Mouse (Mus musculus) MEL (cell line): ENCODE results near the gene Mmp11. TPM values are rescaled to one million over a fixed set of nuclear protein-coding genes. Genes with fewer than 3 reads are reported as not detected.
A peak's percentile ranks its signal among the peaks of the same experiment; 100 is the strongest.

ENCODE experiments used
- DNase-seq: peaks from one replicate; pipeline ENCODE4 v3.0.0; 2011; ENCODE audit warnings: low read depth, low spot score
- H3K27ac ChIP-seq: 2 replicates; pipeline ENCODE4 v1.5.1; 2012; ENCODE audit warnings: low read depth, mild to moderate bottlenecking, control low read depth, low read length, moderate library complexity; ENCODE audit not compliant: control insufficient read depth
- H3K27me3 ChIP-seq, 2 experiments: fragments of 150-350 bp in 1 of 2; sonication (generic) in 1 of 2; 2 replicates each; pipeline ENCODE4 v1.6.1; 2012; ENCODE audit warnings: low read length in 2 of 2, mild to moderate bottlenecking in 2 of 2, improper control_type of control experiment in 1 of 2, moderate library complexity in 1 of 2; ENCODE audit not compliant: insufficient read depth in 2 of 2, control insufficient read depth in 1 of 2
- H3K36me3 ChIP-seq, 2 experiments: 2 replicates each; pipeline ENCODE4 v1.6.1; 2012 to 2014; ENCODE audit warnings: low read length in 2 of 2, improper control_type of control experiment in 1 of 2, inconsistent platforms in 1 of 2, mild to moderate bottlenecking in 1 of 2; ENCODE audit not compliant: insufficient read depth in 2 of 2, control insufficient read depth in 1 of 2
- H3K4me1 ChIP-seq, 2 experiments: fragments of 150-350 bp in 1 of 2; sonication (generic) in 1 of 2; 2 replicates each; pipeline ENCODE4 v1.6.1; 2012; ENCODE audit warnings: low read length in 2 of 2, improper control_type of control experiment in 1 of 2, mild to moderate bottlenecking in 1 of 2; ENCODE audit not compliant: insufficient read depth in 2 of 2, control insufficient read depth in 1 of 2
- H3K4me3 ChIP-seq, 2 experiments: fragments of 150-350 bp in 1 of 2; sonication (generic) in 1 of 2; 2 replicates each; pipeline ENCODE4 v1.5.1; 2012; ENCODE audit warnings: low read depth in 2 of 2, low read length in 2 of 2, mild to moderate bottlenecking in 2 of 2, moderate library complexity in 2 of 2, control low read depth in 1 of 2, improper control_type of control experiment in 1 of 2; ENCODE audit not compliant: control insufficient read depth in 1 of 2, insufficient read depth in 1 of 2
- H3K79me2 ChIP-seq: 2 replicates; pipeline ENCODE4 v1.6.1; 2012; ENCODE audit warnings: mild to moderate bottlenecking, low read length, moderate library complexity; ENCODE audit not compliant: control insufficient read depth, poor library complexity, insufficient read depth
- H3K9ac ChIP-seq: 2 replicates; pipeline ENCODE4 v1.6.1; 2012; ENCODE audit warnings: low read depth, mild to moderate bottlenecking, control low read depth, low read length, moderate library complexity; ENCODE audit not compliant: control insufficient read depth, poor library complexity, severe bottlenecking
- H3K9me3 ChIP-seq: fragments of 150-350 bp; sonication (generic); replicated peaks from 2 replicates; pipeline ENCODE4 v1.6.1; 2012; ENCODE audit warnings: mild to moderate bottlenecking, low read length, improper control_type of control experiment, moderate library complexity; ENCODE audit not compliant: insufficient read depth
- BHLHE40 ChIP-seq: IDR thresholded peaks from 2 replicates; pipeline ENCODE4 v1.6.1; 2012; ENCODE audit warnings: low read depth, mild to moderate bottlenecking, inconsistent platforms, low read length, improper control_type of control experiment, borderline replicate concordance
- CHD1 ChIP-seq: IDR thresholded peaks from 2 replicates; pipeline ENCODE4 v1.6.1; 2012; ENCODE audit warnings: low read depth, mild to moderate bottlenecking, inconsistent platforms, low read length, improper control_type of control experiment
- CHD2 ChIP-seq: IDR thresholded peaks from 2 replicates; pipeline ENCODE4 v1.6.1; 2011; ENCODE audit warnings: low read length, improper control_type of control experiment
- CTCF ChIP-seq, 3 experiments: IDR thresholded peaks in 2 of 3; conservative IDR thresholded peaks in 1 of 3; 2 replicates each; pipeline ENCODE4 v1.5.1; 2011 to 2012; ENCODE audit warnings: low read length in 3 of 3, low read depth in 2 of 3, mild to moderate bottlenecking in 2 of 3, improper control_type of control experiment in 1 of 3, inconsistent platforms in 1 of 3, mixed read lengths in 1 of 3, moderate library complexity in 1 of 3; ENCODE audit not compliant: control insufficient read depth in 1 of 3, insufficient read depth in 1 of 3, poor library complexity in 1 of 3, severe bottlenecking in 1 of 3
- E2F4 ChIP-seq: IDR thresholded peaks from 2 replicates; pipeline ENCODE4 v1.6.1; 2011; ENCODE audit warnings: low read depth, low read length, improper control_type of control experiment, borderline replicate concordance
- EP300 ChIP-seq, 2 experiments: IDR thresholded peaks; 2 replicates each; pipeline ENCODE4 v1.6.1; 2011; ENCODE audit warnings: improper control_type of control experiment in 2 of 2, low read length in 2 of 2, low read depth in 1 of 2, mild to moderate bottlenecking in 1 of 2
- ETS1 ChIP-seq: IDR thresholded peaks from 2 replicates; pipeline ENCODE4 v1.6.1; 2012; ENCODE audit warnings: low read depth, mild to moderate bottlenecking, inconsistent platforms, low read length, improper control_type of control experiment, moderate library complexity
- GABPA ChIP-seq: IDR thresholded peaks from 2 replicates; pipeline ENCODE4 v1.6.1; 2012; ENCODE audit warnings: low read depth, mild to moderate bottlenecking, inconsistent platforms, low read length, improper control_type of control experiment, moderate library complexity
- GATA1 ChIP-seq: IDR thresholded peaks from 2 replicates; pipeline ENCODE4 v1.6.1; 2011; ENCODE audit warnings: low read depth, low read length, improper control_type of control experiment
- HCFC1 ChIP-seq: IDR thresholded peaks from 2 replicates; pipeline ENCODE4 v1.6.1; 2012; ENCODE audit warnings: low read depth, mild to moderate bottlenecking, inconsistent platforms, low read length, improper control_type of control experiment, moderate library complexity
- JUND ChIP-seq: IDR thresholded peaks from 2 replicates; pipeline ENCODE4 v1.6.1; 2011; ENCODE audit warnings: low read depth, mild to moderate bottlenecking, improper control_type of control experiment, low read length
- KAT2A ChIP-seq: conservative IDR thresholded peaks from 2 replicates; pipeline ENCODE4 v1.6.1; 2012; ENCODE audit warnings: low read depth, low read length, improper control_type of control experiment, inconsistent platforms
- MAFK ChIP-seq: IDR thresholded peaks from 2 replicates; pipeline ENCODE4 v1.6.1; 2011; ENCODE audit warnings: low read depth, mild to moderate bottlenecking, low read length, improper control_type of control experiment, borderline replicate concordance
- MAX ChIP-seq: IDR thresholded peaks from 2 replicates; pipeline ENCODE4 v1.6.1; 2011; ENCODE audit warnings: low read length, improper control_type of control experiment
- MAZ ChIP-seq: IDR thresholded peaks from 2 replicates; pipeline ENCODE4 v1.6.1; 2012; ENCODE audit warnings: low read depth, mild to moderate bottlenecking, inconsistent platforms, low read length, improper control_type of control experiment
- MEF2A ChIP-seq: IDR thresholded peaks from 2 replicates; pipeline ENCODE4 v1.6.1; 2014; ENCODE audit warnings: low read depth, mild to moderate bottlenecking, inconsistent platforms, low read length, improper control_type of control experiment; ENCODE audit not compliant: poor library complexity, insufficient replicate concordance, severe bottlenecking; ENCODE audit errors: extremely low read depth
- MYB ChIP-seq: IDR thresholded peaks from 2 replicates; pipeline ENCODE4 v1.6.1; 2011; ENCODE audit warnings: mild to moderate bottlenecking, low read depth, low read length, improper control_type of control experiment
- NELFE ChIP-seq: IDR thresholded peaks from 2 replicates; pipeline ENCODE4 v1.6.1; 2011; ENCODE audit warnings: low read depth, low read length, improper control_type of control experiment
- POLR2A ChIP-seq, 2 experiments: IDR thresholded peaks; 2 replicates each; pipeline ENCODE4 v1.6.1; 2011 to 2012; ENCODE audit warnings: low read length in 2 of 2, mild to moderate bottlenecking in 2 of 2, control low read depth in 1 of 2, improper control_type of control experiment in 1 of 2, low read depth in 1 of 2, moderate library complexity in 1 of 2; ENCODE audit not compliant: control insufficient read depth in 1 of 2, insufficient read depth in 1 of 2, poor library complexity in 1 of 2
- POLR2AphosphoS2 ChIP-seq: IDR thresholded peaks from 2 replicates; pipeline ENCODE4 v1.6.1; 2011; ENCODE audit warnings: low read length, improper control_type of control experiment
- POLR2AphosphoS5 ChIP-seq: IDR thresholded peaks from 2 replicates; pipeline ENCODE4 v1.6.1; 2012; ENCODE audit warnings: low read depth, borderline replicate concordance, mild to moderate bottlenecking, inconsistent platforms, low read length, moderate library complexity, mixed read lengths
- RAD21 ChIP-seq: IDR thresholded peaks from 2 replicates; pipeline ENCODE4 v1.6.1; 2011; ENCODE audit warnings: mild to moderate bottlenecking, low read depth, low read length, improper control_type of control experiment
- RCOR1 ChIP-seq: IDR thresholded peaks from 2 replicates; pipeline ENCODE4 v1.6.1; 2012; ENCODE audit warnings: low read depth, mild to moderate bottlenecking, inconsistent platforms, low read length, improper control_type of control experiment
- SIN3A ChIP-seq: IDR thresholded peaks from 2 replicates; pipeline ENCODE4 v1.6.1; 2012; ENCODE audit warnings: low read length, improper control_type of control experiment, inconsistent platforms
- SMC3 ChIP-seq: IDR thresholded peaks from 2 replicates; pipeline ENCODE4 v1.6.1; 2011; ENCODE audit warnings: low read depth, low read length, improper control_type of control experiment
- TBP ChIP-seq: IDR thresholded peaks from 2 replicates; pipeline ENCODE4 v1.8.0; 2011; ENCODE audit warnings: low read depth, low read length, improper control_type of control experiment
- TCF12 ChIP-seq: IDR thresholded peaks from 2 replicates; pipeline ENCODE4 v1.6.1; 2014; ENCODE audit warnings: low read depth, mild to moderate bottlenecking, inconsistent platforms, low read length, improper control_type of control experiment, moderate library complexity
- UBTF ChIP-seq: IDR thresholded peaks from 2 replicates; pipeline ENCODE4 v1.6.1; 2012; ENCODE audit warnings: low read depth, mild to moderate bottlenecking, inconsistent platforms, low read length, improper control_type of control experiment, moderate library complexity, borderline replicate concordance; ENCODE audit not compliant: insufficient read depth
- USF2 ChIP-seq, 2 experiments: IDR thresholded peaks; 2 replicates each; pipeline ENCODE4 v1.6.1; 2011 to 2012; ENCODE audit warnings: improper control_type of control experiment in 2 of 2, low read length in 2 of 2, borderline replicate concordance in 1 of 2, inconsistent platforms in 1 of 2, low read depth in 1 of 2, mild to moderate bottlenecking in 1 of 2; ENCODE audit not compliant: insufficient read depth in 1 of 2
- ZNF384 ChIP-seq: IDR thresholded peaks from 2 replicates; pipeline ENCODE4 v1.6.1; 2012; ENCODE audit warnings: low read depth, mild to moderate bottlenecking, inconsistent platforms, low read length, improper control_type of control experiment
- polyA plus RNA-seq, 2 experiments: library from polyadenylated mRNA; stranded (reverse) in 1 of 2; unstranded in 1 of 2; fragments of >175 nt in 1 of 2; fragments of >200 nt in 1 of 2; gene quantifications; 2 replicates each; pipeline versions ENCODE4 v1.2.1 to v1.2.4; 2012; ENCODE audit warnings: low replicate concordance in 2 of 2, low read depth in 1 of 2; ENCODE audit not compliant: insufficient read length in 2 of 2, insufficient read depth in 1 of 2, missing spikeins in 1 of 2
- total RNA-seq: library from RNA; depleted of rRNA; stranded (reverse); fragments of 300-350 nt; gene quantifications from 2 replicates; pipeline ENCODE4 v1.2.3, GENCODE M21; 2012

Mmp11 gene
- total and polyA plus RNA-seq, 3 experiments, result 1.3 to 5.9 TPM; not detected in 1

GRCm38 (mm10) chr10:75932081-75932678, 4.1 kb downstream of the Mmp11 start:
- H3K4me1 ChIP-seq, result peaks cover 4 to 5% of the 10 kb centered on the region in 2 experiments
- H3K27ac ChIP-seq, result no peak overlapping the region
- no peaks in the 10 kb centered on the region; a peak in 1 of 4 replicates for H3K27me3 ChIP-seq
- H3K4me3 ChIP-seq, result peak overlapping the region; percentile 62 to 73
- TF ChIP-seq GABPA (no peak), E2F4 (no peak), KAT2A (no peak), BHLHE40 (no peak), POLR2AphosphoS5 (no peak), ZNF384 (no peak), MAX (no peak), JUND (no peak), TCF12 (0 out of 2 replicates have a peak, but pooled peaks have one; percentile 14), MEF2A (no peak), EP300 (IDR thresholded peaks at IDR 0.05; ENCODE audit: low read depth in 1 of 2, low read length in 2 of 2) (no peak), MAFK (no peak), UBTF (no peak), USF2 (IDR thresholded peaks at IDR 0.05; ENCODE audit: borderline replicate concordance in 1 of 2, insufficient read depth in 1 of 2, low read depth in 1 of 2, low read length in 2 of 2) (no peak), POLR2A (IDR thresholded peaks at IDR 0.05; ENCODE audit: control insufficient read depth in 1 of 2, insufficient read depth in 1 of 2, low read depth in 1 of 2, low read length in 2 of 2, poor library complexity in 1 of 2) (peak; percentile 32 to 35; a peak in 1 of 4 replicates), RAD21 (no peak), MAZ (no peak), SIN3A (no peak; the same call in 1 of the 2 replicates), CHD2 (no peak), RCOR1 (no peak), POLR2AphosphoS2 (no peak), CHD1 (no peak), HCFC1 (0 out of 2 replicates have a peak, but pooled peaks have one; percentile 24), GATA1 (no peak), NELFE (peak; percentile 35), TBP (no peak), CTCF (IDR thresholded peaks at IDR 0.05 in 2 of 3, conservative IDR thresholded peaks at IDR 0.05 in 1 of 3; ENCODE audit: control insufficient read depth in 1 of 3, insufficient read depth in 1 of 3, low read depth in 2 of 3, low read length in 3 of 3, poor library complexity in 1 of 3, severe bottlenecking in 1 of 3) (no peak), MYB (no peak), ETS1 (no peak), SMC3 (no peak)
- peaks cover 0 to 6% of the 10 kb centered on the region in 2 experiments; a peak in 2 of 4 replicates for H3K36me3 ChIP-seq
- peaks cover 9% of the 10 kb centered on the region for H3K79me2 ChIP-seq
- H3K9ac ChIP-seq, result peak overlapping the region; percentile 79
- H3K9me3 ChIP-seq, result no peaks in the 10 kb centered on the region
- peak; percentile 57 for DNase-seq
